Mouse (Mus musculus) liver, embryonic 12.5 days (tissue): ENCODE data around the gene Grin1. TPM values are rescaled to one million over a fixed set of nuclear protein-coding genes. Genes with fewer than 3 reads are reported as not detected.

Experiments
- ATAC-seq: fragments of 200-750 bp; cut with Nextera tagmentation; 2 replicates; pipeline ENCODE4 v1.8.0; 2017; ENCODE audit warnings: moderate number of reproducible peaks, mild to moderate bottlenecking, moderate library complexity
- H3K27ac ChIP-seq: fragments of 300-500 bp; sonication (generic); 2 replicates; pipeline ENCODE4 v1.5.1; 2016; ENCODE audit warnings: mild to moderate bottlenecking
- H3K27me3 ChIP-seq: fragments of 300-500 bp; sonication (generic); replicated peaks from 2 replicates; pipeline ENCODE4 v1.6.1; 2016; ENCODE audit warnings: mild to moderate bottlenecking, moderate library complexity
- H3K36me3 ChIP-seq: fragments of 300-500 bp; sonication (generic); 2 replicates; pipeline ENCODE4 v1.6.1; 2016; ENCODE audit warnings: mild to moderate bottlenecking, moderate library complexity
- H3K4me1 ChIP-seq: fragments of 300-500 bp; sonication (generic); 2 replicates; pipeline ENCODE4 v1.6.1; 2016
- H3K4me2 ChIP-seq: fragments of 300-500 bp; sonication (generic); 2 replicates; pipeline ENCODE4 v1.6.1; 2016; ENCODE audit warnings: mild to moderate bottlenecking, moderate library complexity
- H3K4me3 ChIP-seq: fragments of 300-500 bp; sonication (generic); 2 replicates; pipeline ENCODE4 v1.5.1; 2016; ENCODE audit warnings: mild to moderate bottlenecking, moderate library complexity
- H3K9ac ChIP-seq: fragments of 300-500 bp; sonication (generic); 2 replicates; pipeline ENCODE4 v1.6.1; 2016; ENCODE audit warnings: mild to moderate bottlenecking, moderate library complexity
- H3K9me3 ChIP-seq: fragments of 300-500 bp; sonication (generic); replicated peaks from 2 replicates; pipeline ENCODE4 v1.6.1; 2016; ENCODE audit warnings: mild to moderate bottlenecking, moderate library complexity
- WGBS: fragments of 180-500 bp; shearing (Covaris S2); methylation state at CpG from one replicate; pipeline ENCODE4 v1.1.7; 2016; ENCODE audit not compliant: insufficient replicate concordance; 5-methylcytosine and 5-hydroxymethylcytosine counted together
- polyA plus RNA-seq: library from polyadenylated mRNA; unstranded; fragments of >200 nt; fragmentation: Nextera tagmentation; extraction: Ambion mirVana; gene quantifications from 2 replicates; pipeline ENCODE4 v1.2.1, GENCODE M21; 2016

Gene Grin1
- polyA plus RNA-seq, 1 experiment from 2014 or later: 0.41 TPM

DNA sequence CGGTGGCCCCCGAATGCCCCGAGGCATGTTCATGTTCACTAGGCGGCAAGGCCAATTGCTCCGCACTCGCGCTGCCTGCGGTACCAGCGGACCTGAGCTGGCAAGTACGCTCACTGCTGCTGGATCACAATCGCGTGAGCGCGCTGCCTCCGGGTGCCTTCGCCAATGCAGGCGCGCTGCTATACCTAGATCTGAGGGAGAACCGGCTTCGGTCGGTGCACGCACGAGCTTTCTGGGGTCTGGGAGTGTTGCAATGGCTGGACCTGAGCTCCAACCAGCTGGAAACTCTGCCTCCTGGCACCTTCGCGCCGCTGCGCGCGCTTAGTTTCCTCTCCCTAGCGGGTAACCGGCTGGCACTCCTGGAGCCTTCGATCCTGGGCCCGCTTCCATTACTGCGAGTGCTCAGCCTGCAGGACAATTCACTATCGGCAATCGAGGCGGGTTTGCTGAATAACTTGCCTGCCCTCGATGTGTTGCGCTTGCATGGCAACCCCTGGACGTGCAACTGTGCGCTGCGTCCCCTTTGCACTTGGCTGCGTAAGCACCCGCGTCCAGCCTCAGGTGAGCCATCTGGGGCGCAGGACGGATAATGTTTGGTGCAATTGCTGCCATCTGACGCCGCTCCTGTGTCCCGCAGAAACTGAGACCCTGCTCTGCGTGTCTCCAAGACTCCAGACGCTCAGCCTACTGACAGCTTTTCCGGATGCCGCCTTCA lies 28.7 kb downstream of the Grin1 start:
- WGBS: 3% methylated on average over 54 of the region's 54 CpGs
- Histone ChIP-seq H3K27ac (no peak overlapping the region), H3K27me3 (peaks cover 76% of the 10 kb centered on the region), H3K9ac (no peak overlapping the region), H3K4me2 (no peak overlapping the region), H3K36me3 (peaks cover 12% of the 10 kb centered on the region), H3K9me3 (no peaks in the 10 kb centered on the region), H3K4me1 (peaks cover 31% of the 10 kb centered on the region), H3K4me3 (no peak overlapping the region)
- ATAC-seq: no peak

DNA sequence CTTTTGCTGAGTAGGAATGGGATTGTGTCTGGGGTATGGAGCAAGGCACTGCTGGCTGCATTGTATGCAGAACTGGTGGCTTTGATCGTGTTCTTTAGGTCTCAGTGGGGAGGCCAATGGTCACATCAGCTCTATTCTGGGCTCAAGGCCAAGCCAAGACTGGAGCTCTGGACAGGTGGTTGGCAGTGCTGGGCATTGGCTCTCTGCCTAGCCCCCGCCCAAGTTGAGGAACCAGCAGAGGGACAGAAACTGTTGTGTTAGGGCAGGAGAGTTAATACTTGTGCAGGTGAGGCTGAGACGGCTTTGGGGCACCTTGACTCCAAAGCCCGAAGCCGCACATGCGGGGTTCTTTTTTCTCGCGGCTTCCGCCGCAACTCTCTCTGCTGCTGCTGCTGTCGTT lies 29.3 kb downstream of the Grin1 start, which contains the start of gene Lrrc26:
Gene Lrrc26, plus strand, starts transcription at position 265 of the 400 bp plus-strand sequence.
- 14% methylated on average over 11 of the region's 11 CpGs for WGBS
- H3K9ac ChIP-seq: no peak within 1 kb of the TSS
- H3K36me3 ChIP-seq: peaks cover 18% of the 10 kb centered on the region
- H3K4me2 ChIP-seq: no peak within 1 kb of the TSS
- H3K27ac ChIP-seq: no peak within 1 kb of the TSS
- peaks cover 70% of the 10 kb centered on the region for H3K27me3 ChIP-seq
- no peak for ATAC-seq
- peaks cover 31% of the 10 kb centered on the region for H3K4me1 ChIP-seq
- no peak within 1 kb of the TSS for H3K4me3 ChIP-seq
- H3K9me3 ChIP-seq: no peaks in the 10 kb centered on the region

- Histone ChIP-seq H3K9me3 (no peaks in the 10 kb centered on the region), H3K27ac (no peak overlapping the region), H3K27me3 (peaks cover 62% of the 10 kb centered on the region), H3K9ac (no peak overlapping the region), H3K36me3 (peaks cover 26% of the 10 kb centered on the region), H3K4me3 (no peak overlapping the region), H3K4me2 (no peak overlapping the region), H3K4me1 (peaks cover 31% of the 10 kb centered on the region)
- ATAC-seq: no peak
- whole genome bisulfite sequencing: 68% methylated on average over 7 of the region's 7 CpGs
These were observed 30.1 kb downstream of the Grin1 start for GRCm38 (mm10) chr2:25288734-25289345.

GRCm38 (mm10) chr2:25287927-25288649 lies 30.9 kb downstream of the Grin1 start, which contains the start of gene Tmem210:
Gene Tmem210, plus strand, starts transcription at chr2:25288145.
- H3K4me3 ChIP-seq: no peak within 1 kb of the TSS
- peak within 1 kb of the TSS; percentile 21; the same call in 1 of the 2 replicates for H3K4me2 ChIP-seq
- WGBS: 79% methylated on average over 6 of the region's 6 CpGs
- no peak within 1 kb of the TSS for H3K27ac ChIP-seq
- H3K4me1 ChIP-seq: peaks cover 31% of the 10 kb centered on the region
- no peak for ATAC-seq
- peaks cover 34% of the 10 kb centered on the region for H3K36me3 ChIP-seq
- no peak within 1 kb of the TSS for H3K9ac ChIP-seq
- H3K27me3 ChIP-seq: peaks cover 54% of the 10 kb centered on the region
- H3K9me3 ChIP-seq: no peaks in the 10 kb centered on the region

- Histone ChIP-seq H3K4me1 (peaks cover 25% of the 10 kb centered on the region), H3K27me3 (peaks cover 44% of the 10 kb centered on the region), H3K9me3 (no peaks in the 10 kb centered on the region), H3K4me3 (no peak overlapping the region), H3K27ac (no peak overlapping the region), H3K36me3 (peaks cover 45% of the 10 kb centered on the region), H3K4me2 (peak overlapping the region; percentile 21), H3K9ac (no peak overlapping the region)
- ATAC-seq: peak; percentile 56; the same call in 1 of the 2 replicates
- WGBS: 33% methylated on average over 7 of the region's 7 CpGs
These were observed 31.9 kb downstream of the Grin1 start for GRCm38 (mm10) chr2:25286837-25287636.

GRCm38 (mm10) chr2:25286314-25286713 lies 32.7 kb downstream of the Grin1 start:
- no peaks in the 10 kb centered on the region for H3K9me3 ChIP-seq
- peaks cover 20% of the 10 kb centered on the region for H3K4me1 ChIP-seq
- H3K4me3 ChIP-seq: no peak overlapping the region
- peak; percentile 43; the same call in 1 of the 2 replicates for ATAC-seq
- 8% methylated on average over 1 of the region's 1 CpGs for WGBS
- H3K27ac ChIP-seq: no peak overlapping the region
- no peak overlapping the region for H3K9ac ChIP-seq
- peaks cover 37% of the 10 kb centered on the region for H3K27me3 ChIP-seq
- H3K36me3 ChIP-seq: peaks cover 50% of the 10 kb centered on the region
- peak overlapping the region; percentile 21 for H3K4me2 ChIP-seq

- no peak overlapping the region for H3K4me3 ChIP-seq
- H3K4me2 ChIP-seq: no peak overlapping the region
- no peak for ATAC-seq
- peaks cover 58% of the 10 kb centered on the region for H3K36me3 ChIP-seq
- 81% methylated on average over 2 of the region's 2 CpGs for WGBS
- H3K9me3 ChIP-seq: no peaks in the 10 kb centered on the region
- H3K4me1 ChIP-seq: peaks cover 20% of the 10 kb centered on the region
- H3K27me3 ChIP-seq: peaks cover 29% of the 10 kb centered on the region
- H3K27ac ChIP-seq: no peak overlapping the region
- H3K9ac ChIP-seq: no peak overlapping the region
These were observed 33.4 kb downstream of the Grin1 start for GRCm38 (mm10) chr2:25285551-25285950.

DNA sequence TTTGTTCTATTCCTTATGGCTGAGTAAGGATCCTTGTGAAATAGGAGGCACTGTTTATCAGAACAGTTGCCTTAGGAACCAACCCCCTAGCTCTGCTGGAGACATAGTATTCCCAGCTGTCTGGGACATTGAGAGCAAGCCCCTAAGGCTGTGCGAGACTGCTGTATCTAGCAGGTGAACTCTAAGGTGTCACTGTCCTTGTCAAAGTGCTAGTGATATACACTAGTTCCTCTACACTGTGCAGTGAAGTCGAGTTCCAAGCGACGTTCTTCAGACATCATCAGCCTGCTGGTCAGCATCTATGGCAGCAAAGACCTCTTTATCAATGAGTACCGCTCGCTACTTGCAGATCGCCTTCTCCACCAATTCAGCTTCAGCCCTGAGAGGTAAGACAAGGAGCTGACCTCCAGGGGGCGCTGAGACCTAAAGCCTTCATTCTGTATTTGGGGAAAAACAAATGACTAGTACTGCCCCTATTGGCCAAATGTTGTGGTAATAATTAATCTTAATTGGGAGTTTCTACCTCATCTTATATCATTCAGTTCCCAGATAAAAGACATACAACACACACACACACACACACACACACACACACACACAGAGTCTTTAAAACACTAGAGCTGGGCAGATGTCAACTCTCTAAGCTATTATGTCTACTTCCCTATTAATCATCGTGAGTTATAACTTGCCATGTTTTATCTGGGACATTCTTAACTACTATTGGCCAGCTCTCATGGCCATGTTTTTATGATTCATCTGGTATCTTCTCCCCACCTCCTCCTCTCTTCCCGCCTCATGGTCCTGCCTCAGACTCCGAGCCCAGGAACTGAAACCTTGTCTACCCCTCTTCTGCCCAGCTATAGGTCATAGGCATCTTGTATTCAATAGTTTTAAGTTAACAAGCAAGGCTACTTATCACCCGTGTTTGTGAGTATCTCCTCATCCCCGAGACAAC lies 39.8 kb downstream of the Grin1 start:
- WGBS: 57% methylated on average over 13 of the region's 13 CpGs
- H3K4me2 ChIP-seq: no peak overlapping the region
- H3K27me3 ChIP-seq: no peaks in the 10 kb centered on the region
- no peaks in the 10 kb centered on the region for H3K9me3 ChIP-seq
- H3K4me1 ChIP-seq: no peaks in the 10 kb centered on the region
- no peak overlapping the region for H3K9ac ChIP-seq
- H3K36me3 ChIP-seq: peaks cover 99% of the 10 kb centered on the region
- H3K4me3 ChIP-seq: no peak overlapping the region
- ATAC-seq: peak; percentile 46; the same call in 1 of the 2 replicates
- no peak overlapping the region for H3K27ac ChIP-seq

GRCm38 (mm10) chr2:25273010-25273409 lies 46.0 kb downstream of the Grin1 start:
- H3K4me3 ChIP-seq: peak overlapping the region; percentile 92
- peaks cover 80% of the 10 kb centered on the region for H3K36me3 ChIP-seq
- H3K9me3 ChIP-seq: no peaks in the 10 kb centered on the region
- no peaks in the 10 kb centered on the region for H3K27me3 ChIP-seq
- 28% methylated on average over 16 of the region's 16 CpGs for WGBS
- H3K4me2 ChIP-seq: peak overlapping the region; percentile 96
- no peak for ATAC-seq
- peak overlapping the region; percentile 94 for H3K27ac ChIP-seq
- H3K4me1 ChIP-seq: peaks cover 37% of the 10 kb centered on the region
- H3K9ac ChIP-seq: peak overlapping the region; percentile 92

GRCm38 (mm10) chr2:25272515-25272914 lies 46.5 kb downstream of the Grin1 start:
- WGBS: under 1% methylated on average over 29 of the region's 29 CpGs
- peak; percentile 58 for ATAC-seq
- Histone ChIP-seq H3K4me1 (peaks cover 42% of the 10 kb centered on the region), H3K9ac (peak overlapping the region; percentile 92), H3K27me3 (no peaks in the 10 kb centered on the region), H3K27ac (peak overlapping the region; percentile 94), H3K4me2 (peak overlapping the region; percentile 96), H3K9me3 (no peaks in the 10 kb centered on the region), H3K4me3 (peak overlapping the region; percentile 92), H3K36me3 (peaks cover 77% of the 10 kb centered on the region)
